Mouse (Mus musculus) lung, adult 2 months (tissue): ENCODE measurements around the gene Gm7030.
"Not testable (repeated sequence)": the region's sequence is repeated elsewhere in the genome, so short reads cannot be mapped to it uniquely, and the experiment has no call there.

ENCODE experiments used
- CTCF ChIP-seq: fragments of 200-500 bp; IDR thresholded peaks from 2 replicates; pipeline ENCODE4 v1.5.1; 2011; ENCODE audit warnings: mild to moderate bottlenecking, low read length, control low read depth; ENCODE audit not compliant: insufficient read depth
- POLR2A ChIP-seq: fragments of 200-500 bp; IDR thresholded peaks from 2 replicates; pipeline ENCODE4 v1.6.1; 2011; ENCODE audit warnings: low read depth, mild to moderate bottlenecking, control low read depth, low read length, borderline replicate concordance; ENCODE audit errors: extremely low read depth

DNA sequence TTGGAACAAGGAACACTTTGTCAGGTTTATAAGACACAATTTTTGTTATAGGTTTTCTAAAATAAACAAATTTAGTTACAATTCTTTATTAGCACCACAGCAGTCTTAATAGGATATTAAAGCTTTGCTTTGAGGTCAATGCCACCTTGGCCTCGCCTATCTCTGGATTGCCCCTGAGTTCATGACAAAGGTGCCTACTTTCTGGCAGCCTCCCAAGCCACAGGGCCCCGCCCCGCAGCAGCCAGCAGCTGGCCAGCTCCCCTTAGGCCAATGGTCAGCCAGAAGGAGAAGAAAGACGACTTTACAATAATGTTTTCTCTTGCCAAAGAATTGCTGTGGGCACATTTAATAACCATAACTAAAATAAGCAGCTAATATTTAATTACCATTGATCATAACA is 22.0 kb upstream of the Gm7030 start:
- TF ChIP-seq CTCF, POLR2A: not testable (repeated sequence)
